Mouse (Mus musculus) heart, postnatal 36 days (tissue): ENCODE results near the gene Ppfibp1. TPM values are rescaled to one million over a fixed set of nuclear protein-coding genes. Genes with fewer than 3 reads are reported as not detected.
A peak's percentile ranks its signal among the peaks of the same experiment; 100 is the strongest.
"Not testable (repeated sequence)": the region's sequence is repeated elsewhere in the genome, so short reads cannot be mapped to it uniquely, and the experiment has no call there.

Experiments used
- DNase-seq, 2 experiments: peaks; one replicate each; pipeline ENCODE4 v3.0.0; 2021 to 2022
- intact Hi-C: fragments of 180-260 bp; cut with DNase I; formaldehyde crosslinking; loops from one replicate; pipeline ENCODE4 v1.15.1; 2025
- total RNA-seq, 2 experiments: library from RNA; stranded (reverse); gene quantifications; 2 replicates each; pipeline ENCODE4 v1.2.3; 2021

Ppfibp1 gene
- total RNA-seq: 100 to 1,000 TPM; 111 to 115 TPM

DNA sequence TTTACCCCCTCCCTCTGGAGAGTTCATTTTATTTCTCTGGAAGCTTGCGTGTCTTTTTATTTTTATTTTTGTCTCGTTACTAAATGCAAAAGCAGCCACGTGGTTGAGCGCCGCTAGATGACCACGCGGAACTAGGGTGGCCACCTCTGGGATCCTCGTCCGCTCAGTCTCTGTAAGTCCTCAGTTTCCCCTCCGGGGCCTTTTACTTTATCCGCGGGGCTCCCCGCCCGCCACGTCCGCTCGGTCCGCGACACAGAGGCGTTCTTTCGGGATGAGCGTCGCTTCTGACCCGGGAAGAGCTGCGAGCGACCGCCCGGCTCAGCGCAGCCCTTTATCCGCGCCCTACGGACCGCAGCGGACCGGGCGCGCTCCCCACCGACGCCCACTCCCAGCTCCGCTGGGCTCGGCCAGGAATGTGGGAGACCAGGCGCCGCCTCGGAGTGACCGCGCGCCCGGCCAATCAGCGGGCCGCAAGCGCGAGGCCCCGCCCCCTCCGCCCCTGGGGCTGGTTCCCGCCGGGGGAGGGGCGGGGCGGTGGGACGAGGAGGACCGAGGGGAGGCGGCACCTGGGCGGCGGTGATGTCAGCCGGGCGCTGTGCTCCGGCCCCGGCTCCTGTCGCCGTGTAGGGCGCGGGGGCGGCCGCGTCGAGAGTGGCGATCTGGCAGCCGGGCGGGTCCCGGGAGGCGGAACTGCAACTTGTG is at the start of gene Ppfibp1:
Gene Ppfibp1 (plus strand): TSS at position 530 of the 702 bp plus-strand sequence.
- peak; percentile 98 to 99 for DNase-seq
- intact Hi-C loops: loop anchor here (2.0 to 5.0 kb wide), 3 partner anchors 44 to 74 kb away; no protein-coding TSS in a partner anchor

DNA sequence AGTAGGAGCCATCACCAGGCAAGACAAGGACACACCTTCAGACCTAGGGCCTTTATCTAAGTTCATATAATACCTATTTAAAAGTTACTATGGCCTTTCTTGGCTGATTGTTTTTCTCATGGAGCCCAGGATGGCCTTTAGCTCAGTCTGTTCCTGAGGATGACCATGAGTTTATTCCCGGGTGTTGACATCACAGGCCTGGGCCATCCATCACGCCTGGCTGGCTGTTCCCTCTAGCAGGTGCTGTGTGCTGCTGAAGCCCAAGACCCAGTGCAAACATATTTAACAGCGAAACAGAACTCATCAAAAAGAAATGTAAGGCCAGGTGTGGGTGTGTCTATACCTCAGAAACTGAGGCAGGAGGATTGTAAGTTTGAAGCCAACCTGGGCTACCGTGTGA is 49.4 kb upstream of the Ppfibp1 start:
- intact Hi-C loops: no loop called here
- DNase-seq: no peak

DNA sequence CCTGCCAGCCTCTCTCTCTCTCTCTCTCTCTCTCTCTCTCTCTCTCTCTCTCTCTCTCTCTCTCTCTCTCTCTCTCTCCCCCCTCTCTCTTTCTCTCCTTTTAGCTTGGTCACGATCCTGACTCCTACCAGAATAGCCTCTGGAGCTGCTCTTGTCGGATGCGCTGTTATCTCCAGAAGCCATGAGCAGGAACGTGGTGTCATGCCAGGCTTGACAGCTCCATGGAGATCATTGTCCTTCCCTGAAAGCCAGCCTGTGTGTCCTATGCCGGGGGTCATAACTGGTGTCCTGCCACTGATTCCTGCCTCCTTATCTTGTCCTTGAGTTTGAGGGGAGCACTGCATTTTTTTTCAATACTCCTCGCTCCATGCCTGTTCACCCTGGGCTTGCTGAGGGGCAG is 43.4 kb upstream of the Ppfibp1 start:
- intact Hi-C loops: no loop called here
- DNase-seq: peak in 1 of 2 experiments; percentile 35

- intact Hi-C loops: no loop called here
- DNase-seq: no peak
These were observed 42.9 kb upstream of the Ppfibp1 start for GRCm38 (mm10) chr6:146845347-146845746.

DNA sequence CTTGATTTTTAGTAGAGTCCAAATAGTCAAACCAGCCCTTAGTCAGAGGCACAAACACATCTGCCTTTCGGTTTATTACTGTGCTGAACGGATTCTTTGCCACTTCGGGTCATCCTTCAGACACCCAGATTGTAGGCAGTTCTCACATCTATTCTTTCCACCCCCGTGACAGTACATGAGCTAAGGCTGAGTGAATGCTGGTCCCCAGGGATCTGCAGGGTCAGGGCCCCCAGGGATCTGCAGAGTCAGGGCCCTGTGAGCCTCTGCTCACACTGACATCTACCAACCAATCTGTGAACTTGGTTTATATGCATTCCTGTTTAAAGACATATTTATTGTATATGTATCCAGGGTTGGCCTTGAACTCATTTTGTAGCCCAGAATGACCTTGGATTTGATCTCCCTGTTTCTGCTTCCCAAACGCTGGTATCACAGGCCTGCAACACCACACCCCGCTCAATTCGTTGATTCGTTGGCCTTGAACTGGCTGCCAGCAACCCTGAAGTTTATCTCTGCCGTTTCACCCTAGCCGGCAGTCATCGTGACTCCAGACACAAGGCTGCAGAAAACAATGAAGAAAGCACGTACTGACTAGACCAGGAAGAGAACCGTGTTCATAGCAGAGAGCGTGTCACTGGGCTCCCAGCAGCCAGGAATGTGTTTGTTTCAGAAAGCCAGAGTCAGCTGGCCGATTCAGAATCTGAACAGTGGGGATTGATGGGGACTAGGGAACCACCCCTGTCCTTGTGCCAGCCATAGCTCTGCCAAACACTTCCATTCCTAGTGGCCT is 42.1 kb upstream of the Ppfibp1 start:
- intact Hi-C loops: no loop called here
- peak; percentile 27 to 50 for DNase-seq

- intact Hi-C loops: no loop called here
- no peak for DNase-seq
These were observed 40.9 kb upstream of the Ppfibp1 start for GRCm38 (mm10) chr6:146847402-146847801.

DNA sequence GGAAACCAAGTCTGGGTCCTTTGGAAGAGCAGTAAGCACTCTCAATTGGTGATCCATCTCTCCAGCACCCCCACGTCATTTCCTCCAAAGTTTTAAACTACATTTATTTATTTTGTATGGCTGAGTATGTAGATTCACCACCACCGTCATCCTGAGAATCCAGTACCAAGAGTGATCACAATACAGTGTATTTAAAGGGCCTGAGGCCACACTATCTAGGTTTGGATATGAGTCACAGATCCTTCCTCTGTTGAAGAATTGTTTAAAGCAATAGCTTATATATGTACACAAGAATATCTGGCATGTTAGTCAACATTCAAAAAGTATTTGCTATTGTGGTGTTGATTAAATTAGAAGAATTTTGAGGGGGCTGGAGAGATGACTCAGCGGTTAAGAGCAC is 40.0 kb upstream of the Ppfibp1 start:
- intact Hi-C loops: no loop called here
- no peak for DNase-seq

- intact Hi-C loops: no loop called here
- no peak for DNase-seq
These were observed 38.2 kb upstream of the Ppfibp1 start, which contains the start of gene Smco2 for GRCm38 (mm10) chr6:146850050-146850449. Smco2 (plus strand) TSS chr6:146850104.

DNA sequence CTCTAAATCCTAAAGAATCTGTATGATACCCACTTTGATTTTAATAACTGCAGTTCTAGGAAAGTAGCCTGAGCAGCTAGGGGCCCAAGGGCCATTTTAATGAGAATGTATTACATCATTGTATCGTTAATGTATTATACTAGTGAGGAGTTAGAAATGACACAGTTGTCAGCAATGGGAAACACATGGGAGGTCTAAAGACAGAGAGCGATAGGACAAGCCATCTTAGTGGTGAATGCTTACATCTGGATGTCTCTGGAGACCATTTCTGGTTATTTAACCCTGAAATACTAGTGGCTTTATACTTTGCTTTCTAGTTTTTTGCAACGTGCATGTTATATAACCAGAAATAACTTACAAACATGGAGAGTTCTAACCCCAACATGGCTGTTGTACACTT is 36.4 kb upstream of the Ppfibp1 start:
- intact Hi-C loops: no loop called here
- DNase-seq: no peak

GRCm38 (mm10) chr6:146852739-146853138 is 35.5 kb upstream of the Ppfibp1 start:
- intact Hi-C loops: no loop called here
- no peak for DNase-seq

- intact Hi-C loops: no loop called here
- no peak for DNase-seq
These were observed 33.1 kb upstream of the Ppfibp1 start for GRCm38 (mm10) chr6:146855185-146855584.

- intact Hi-C loops: no loop called here
- DNase-seq: no peak
These were observed 30.9 kb upstream of the Ppfibp1 start for GRCm38 (mm10) chr6:146857386-146857785.

DNA sequence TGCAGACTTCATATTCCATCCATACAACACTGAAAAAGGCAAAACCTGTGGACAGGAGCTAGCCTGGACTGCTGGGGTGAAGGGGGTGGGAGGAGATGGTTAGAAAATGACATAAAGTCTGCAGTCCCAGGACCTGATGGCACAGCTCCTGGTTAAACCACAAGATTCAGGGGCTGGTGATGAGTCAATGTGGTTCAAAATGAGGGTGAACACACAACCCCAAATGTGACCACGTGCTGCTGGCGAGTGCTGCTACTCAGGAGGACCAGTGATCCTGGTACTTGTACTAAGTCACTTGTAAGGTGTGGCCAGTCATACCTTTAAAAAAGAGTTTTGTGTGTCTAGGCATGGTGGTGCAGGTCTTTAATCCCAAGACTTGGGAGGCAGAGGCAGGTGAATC is 25.1 kb upstream of the Ppfibp1 start:
- intact Hi-C loops: no loop called here
- DNase-seq: no peak

DNA sequence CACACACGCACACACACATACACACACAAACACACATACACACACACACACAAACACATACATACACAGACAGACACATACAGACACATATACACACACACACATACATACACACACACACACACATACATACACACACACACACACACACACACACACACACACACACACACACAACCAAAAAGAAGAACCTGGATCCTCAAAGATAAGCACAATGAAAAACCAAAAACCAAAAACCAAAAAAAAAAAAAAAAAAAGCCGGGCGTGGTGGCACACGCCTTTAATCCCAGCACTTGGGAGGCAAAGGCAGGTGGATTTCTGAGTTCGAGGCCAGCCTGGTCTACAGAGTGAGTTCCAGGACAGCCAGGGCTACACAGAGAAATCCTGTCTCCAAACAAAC is 23.9 kb upstream of the Ppfibp1 start:
- DNase-seq, intact Hi-C loops: not testable (repeated sequence)

DNA sequence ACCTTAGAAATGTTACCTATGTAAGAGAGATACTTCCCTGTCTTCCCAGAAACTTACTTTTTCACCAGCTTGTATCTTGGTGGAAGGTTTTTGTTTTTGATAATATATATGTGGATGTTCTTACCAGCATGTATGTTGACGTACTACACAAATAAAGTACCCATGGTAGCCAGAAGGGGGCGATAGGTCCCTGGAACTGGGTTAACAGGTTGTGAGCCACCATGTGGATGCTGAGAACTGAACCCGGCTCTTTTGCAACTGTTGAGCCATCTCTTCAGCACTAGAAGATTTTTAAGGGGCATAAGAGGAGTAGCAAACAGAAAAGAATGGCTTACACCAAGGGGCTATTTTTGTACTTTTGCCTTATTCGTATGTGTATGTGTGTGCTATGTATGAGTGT is 22.6 kb upstream of the Ppfibp1 start:
- no peak for DNase-seq
- intact Hi-C loops: no loop called here

DNA sequence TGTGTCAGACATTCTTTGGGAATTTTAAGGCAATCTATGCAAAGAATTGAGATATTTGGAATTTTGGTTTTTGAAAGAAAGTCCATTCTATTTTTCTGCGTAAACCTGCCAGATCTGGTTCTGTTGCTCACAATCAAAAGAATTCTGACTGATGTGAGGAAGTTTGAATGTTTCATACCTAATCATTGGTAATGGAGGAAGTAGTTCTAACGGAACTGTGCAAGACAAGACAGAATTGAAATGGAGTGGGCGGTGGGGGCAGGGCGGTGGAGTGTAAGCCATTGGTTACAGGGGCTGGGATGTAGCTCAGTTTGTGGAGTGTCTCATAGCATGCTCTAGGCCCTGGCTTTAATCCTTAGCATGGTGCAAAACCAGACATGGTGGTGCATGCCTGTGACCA is 16.3 kb upstream of the Ppfibp1 start:
- DNase-seq: no peak
- intact Hi-C loops: no loop called here

GRCm38 (mm10) chr6:146874415-146874814 is 13.9 kb upstream of the Ppfibp1 start:
- intact Hi-C loops: no loop called here
- no peak for DNase-seq

GRCm38 (mm10) chr6:146876820-146877219 is 11.5 kb upstream of the Ppfibp1 start:
- no peak for DNase-seq
- intact Hi-C loops: no loop called here

- no peak for DNase-seq
- intact Hi-C loops: no loop called here
These were observed 10.8 kb upstream of the Ppfibp1 start for GRCm38 (mm10) chr6:146877425-146878045.

- no peak for DNase-seq
- intact Hi-C loops: no loop called here
These were observed 9.4 kb upstream of the Ppfibp1 start for GRCm38 (mm10) chr6:146878926-146879325.

DNA sequence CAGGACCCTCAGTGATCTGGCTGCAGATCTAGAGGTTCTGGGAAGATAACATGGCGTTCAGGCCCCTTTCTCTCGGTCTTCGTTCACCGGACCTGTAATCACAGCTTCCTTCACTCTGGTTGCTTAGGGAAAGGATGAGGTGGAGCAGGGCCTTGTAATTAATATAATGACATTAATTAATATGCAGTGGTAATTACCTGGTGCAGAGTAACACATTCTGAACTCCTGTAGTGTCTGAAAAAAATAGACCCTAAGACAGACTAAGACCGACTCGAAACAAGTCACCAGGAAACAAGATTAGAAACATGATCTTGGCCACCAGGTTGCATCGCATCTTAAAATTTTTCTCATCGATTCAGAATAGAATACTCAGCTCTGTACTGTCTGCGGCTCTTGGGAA is 8.4 kb upstream of the Ppfibp1 start:
- no peak for DNase-seq

DNA sequence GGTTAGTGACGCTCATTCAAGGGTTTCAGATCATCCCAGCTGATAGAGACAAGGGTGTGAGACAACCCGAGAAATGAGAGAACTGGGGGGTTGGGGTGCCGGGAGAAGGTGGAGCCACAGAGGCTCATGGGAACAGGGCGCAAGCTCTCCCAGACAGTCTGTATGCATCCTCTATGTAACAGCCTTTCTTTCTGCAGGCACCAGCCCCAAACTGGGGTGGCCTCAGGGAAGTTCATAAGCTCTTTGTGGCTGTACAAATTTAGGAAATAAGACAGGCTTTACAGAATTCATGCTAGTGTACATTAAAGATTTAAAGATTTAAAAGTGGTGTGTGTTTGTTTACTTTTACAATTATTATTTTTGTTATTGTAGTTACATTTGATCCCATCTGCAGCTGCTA is 8.0 kb upstream of the Ppfibp1 start:
- intact Hi-C loops: no loop called here
- DNase-seq: no peak

More for the DNA sequence above, 8.4 kb upstream of the Ppfibp1 start:
- intact Hi-C loops: no loop called here
